Mouse (Mus musculus) embryonic fibroblast, embryonic 13.5 days (primary cell): ENCODE results near the gene Ehhadh.

Experiments used
- CTCF ChIP-seq: IDR thresholded peaks from 2 replicates; pipeline ENCODE4 v1.5.1; 2011; ENCODE audit warnings: mild to moderate bottlenecking, control low read depth, low read length, moderate library complexity, borderline replicate concordance; ENCODE audit not compliant: insufficient read depth
- POLR2A ChIP-seq: IDR thresholded peaks from 2 replicates; pipeline ENCODE4 v1.6.1; 2011; ENCODE audit warnings: low read depth, mild to moderate bottlenecking, control low read depth, low read length, moderate library complexity

DNA sequence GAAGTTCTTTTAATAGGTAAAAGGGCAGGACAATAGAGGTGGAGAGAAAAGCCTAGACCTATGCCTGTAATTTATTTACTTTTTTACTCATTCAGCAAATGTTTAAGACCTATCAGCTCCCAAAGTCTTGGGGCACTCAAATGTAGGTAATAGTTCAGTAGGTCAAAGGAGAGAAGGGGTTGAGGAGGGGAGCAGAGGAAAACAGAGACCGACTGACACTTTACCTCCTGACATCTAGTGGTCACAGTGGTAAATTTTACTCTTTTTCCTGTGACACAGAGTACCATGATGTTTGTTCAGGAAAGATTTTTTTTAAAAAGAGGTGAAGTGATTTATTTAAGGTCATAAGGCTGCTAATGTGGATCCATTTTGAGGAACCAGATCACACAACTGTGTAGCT, 2.9 kb upstream of the Ehhadh start:
- TF ChIP-seq CTCF (no peak), POLR2A (no peak)
